Comparison of ENCODE assay signal across 8 mouse cellular contexts in the genomic region with DNA sequence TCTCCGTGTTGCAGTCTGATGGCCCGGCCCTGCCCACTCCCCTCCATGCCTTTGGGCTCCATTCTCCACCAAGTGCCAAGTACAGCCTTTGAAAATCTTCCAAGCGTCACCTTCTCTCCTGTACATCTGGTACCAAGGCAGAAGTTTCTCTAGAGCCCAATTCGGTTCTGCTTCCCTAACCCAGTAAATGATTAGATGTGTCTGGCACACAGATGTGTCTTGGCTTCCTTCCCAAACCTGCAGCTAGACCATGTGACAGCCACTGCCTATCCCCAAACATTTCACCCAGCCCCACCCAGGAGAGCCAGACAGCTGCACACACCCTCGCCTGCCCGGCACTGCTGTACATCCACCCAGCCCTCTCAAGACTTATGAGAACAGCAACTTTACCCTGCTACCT. TPM values are rescaled to one million over a fixed set of nuclear protein-coding genes. Genes with fewer than 3 reads are reported as not detected.
DNase-seq lines count a peak whose midpoint lies in the region; ATAC-seq lines count a peak whose summit lies in the region.

No protein-coding gene starts in this region.

- no peaks in the 10 kb centered on the region for H3K27me3 ChIP-seq in embryonic facial prominence, embryonic 12.5 days
- H3K27me3 ChIP-seq in embryonic facial prominence, embryonic 10.5 days (replicated peaks; ENCODE audit: low read depth, poor library complexity, severe bottlenecking) = no peaks in the 10 kb centered on the region
- no peaks in the 10 kb centered on the region for H3K27me3 ChIP-seq in kidney, embryonic 15.5 days
- no peaks in the 10 kb centered on the region for H3K27me3 ChIP-seq in neural tube, embryonic 14.5 days (ENCODE audit: control insufficient read depth, insufficient read depth, low read length)

- no peak for DNase-seq in embryonic facial prominence, embryonic 10.5 days (ENCODE audit: low spot score)
- DNase-seq in testis, postnatal 14 days (ENCODE audit: low spot score) = peak; percentile 45
- DNase-seq in testis, postnatal 10 days (ENCODE audit: low spot score) = no peak
- DNase-seq in yolk sac, embryonic 10.5 days (ENCODE audit: low spot score) = no peak
- no peak for DNase-seq in cerebellum, adult 9-10 months

- H3K9me3 ChIP-seq in embryonic facial prominence, embryonic 12.5 days = no peaks in the 10 kb centered on the region
- no peaks in the 10 kb centered on the region for H3K9me3 ChIP-seq in embryonic facial prominence, embryonic 10.5 days
- no peaks in the 10 kb centered on the region for H3K9me3 ChIP-seq in kidney, embryonic 15.5 days (replicated peaks)
- no peaks in the 10 kb centered on the region for H3K9me3 ChIP-seq in neural tube, embryonic 14.5 days (ENCODE audit: control insufficient read depth, low read length)

- peaks cover 15% of the 10 kb centered on the region for H3K4me1 ChIP-seq in embryonic facial prominence, embryonic 12.5 days
- H3K4me1 ChIP-seq in embryonic facial prominence, embryonic 10.5 days = peaks cover 20% of the 10 kb centered on the region
- peaks cover 25% of the 10 kb centered on the region for H3K4me1 ChIP-seq in kidney, embryonic 15.5 days
- peaks cover 3% of the 10 kb centered on the region; the same call in 1 of the 2 replicates for H3K4me1 ChIP-seq in neural tube, embryonic 14.5 days (ENCODE audit: control insufficient read depth, insufficient read depth, low read length)

- peak overlapping the region; percentile 42; the same call in 1 of the 2 replicates for H3K27ac ChIP-seq in embryonic facial prominence, embryonic 12.5 days
- H3K27ac ChIP-seq in embryonic facial prominence, embryonic 10.5 days (replicated peaks) = no peak overlapping the region
- peak overlapping the region; percentile 24 for H3K27ac ChIP-seq in kidney, embryonic 15.5 days
- H3K27ac ChIP-seq in neural tube, embryonic 14.5 days (ENCODE audit: low read depth, low read length) = 0 out of 2 replicates have a peak overlapping the region, but pooled peaks have one; percentile 5

- 57% methylated on average over 6 of the region's 6 CpGs for WGBS in embryonic facial prominence, embryonic 12.5 days
- WGBS in embryonic facial prominence, embryonic 10.5 days = 79% methylated on average over 6 of the region's 6 CpGs
- 57% methylated on average over 6 of the region's 6 CpGs for WGBS in kidney, embryonic 15.5 days
- 47% methylated on average over 6 of the region's 6 CpGs for WGBS in neural tube, embryonic 14.5 days

- ATAC-seq in embryonic facial prominence, embryonic 12.5 days (ENCODE audit: insufficient number of reproducible peaks, insufficient read depth, low FRiP score, low TSS enrichment) = peak; percentile 38; the same call in 1 of the 2 replicates
- ATAC-seq in kidney, embryonic 15.5 days (replicated peaks; ENCODE audit: low FRiP score) = peak; percentile 57; the same call in 1 of the 2 replicates
- peak; percentile 87 for ATAC-seq in neural tube, embryonic 14.5 days (ENCODE audit: low read depth)

- no peak overlapping the region for H3K9ac ChIP-seq in embryonic facial prominence, embryonic 12.5 days
- H3K9ac ChIP-seq in kidney, embryonic 15.5 days = no peak overlapping the region
- no peak overlapping the region for H3K9ac ChIP-seq in neural tube, embryonic 14.5 days (replicated peaks; ENCODE audit: low read depth, low read length)

- H3K4me3 ChIP-seq in embryonic facial prominence, embryonic 12.5 days = no peak overlapping the region
- H3K4me3 ChIP-seq in embryonic facial prominence, embryonic 10.5 days = no peak overlapping the region
- H3K4me3 ChIP-seq in kidney, embryonic 15.5 days (replicated peaks) = no peak overlapping the region
- H3K4me3 ChIP-seq in neural tube, embryonic 14.5 days (ENCODE audit: low read depth, low read length) = no peak overlapping the region

- 0 out of 2 replicates have a peak overlapping the region, but pooled peaks have one; percentile 5 for H3K4me2 ChIP-seq in embryonic facial prominence, embryonic 12.5 days (replicated peaks)
- H3K4me2 ChIP-seq in kidney, embryonic 15.5 days = no peak overlapping the region
- no peak overlapping the region for H3K4me2 ChIP-seq in neural tube, embryonic 14.5 days (ENCODE audit: low read depth, low read length)

- no peaks in the 10 kb centered on the region for H3K36me3 ChIP-seq in embryonic facial prominence, embryonic 12.5 days
- H3K36me3 ChIP-seq in embryonic facial prominence, embryonic 10.5 days (replicated peaks) = no peaks in the 10 kb centered on the region
- peaks cover 5% of the 10 kb centered on the region; the same call in 1 of the 2 replicates for H3K36me3 ChIP-seq in kidney, embryonic 15.5 days
- H3K36me3 ChIP-seq in neural tube, embryonic 14.5 days (ENCODE audit: control insufficient read depth, insufficient read depth, low read length) = no peaks in the 10 kb centered on the region

RNA-seq across cellular contexts. Expression of a gene that starts 8.0 kb away (rescaled TPM):
- polyA plus RNA-seq in embryonic facial prominence, embryonic 12.5 days (2016; fragmentation: Nextera tagmentation; extraction: Ambion mirVana) = 2.3 and 2.5 TPM in 2 replicates
- polyA plus RNA-seq in embryonic facial prominence, embryonic 10.5 days (2016; fragmentation: Nextera tagmentation; extraction: Ambion mirVana) = 1.6 and 2.4 TPM in 2 replicates
- polyA plus RNA-seq in kidney, embryonic 15.5 days (2015; fragmentation: Nextera tagmentation; extraction: Ambion mirVana) = 3.4 and 3.8 TPM in 2 replicates
- polyA plus RNA-seq in neural tube, embryonic 14.5 days (2014; fragmentation: Nextera tagmentation; extraction: Ambion mirVana) = 1.7 and 1.8 TPM in 2 replicates

RNA-seq across cellular contexts. Expression of a gene that starts 8.1 kb away (rescaled TPM):
- polyA plus RNA-seq in embryonic facial prominence, embryonic 12.5 days (2016; fragmentation: Nextera tagmentation; extraction: Ambion mirVana) = 23.6 and 24.7 TPM in 2 replicates
- 15.8 and 17.4 TPM in 2 replicates for polyA plus RNA-seq in embryonic facial prominence, embryonic 10.5 days (2016; fragmentation: Nextera tagmentation; extraction: Ambion mirVana)
- polyA plus RNA-seq in kidney, embryonic 15.5 days (2015; fragmentation: Nextera tagmentation; extraction: Ambion mirVana) = 27.8 and 32.1 TPM in 2 replicates
- polyA plus RNA-seq in neural tube, embryonic 14.5 days (2014; fragmentation: Nextera tagmentation; extraction: Ambion mirVana) = 16.2 and 17.7 TPM in 2 replicates

RNA-seq across cellular contexts. Expression of a gene that starts 23.0 kb away (rescaled TPM):
- 43.7 and 47.6 TPM in 2 replicates for polyA plus RNA-seq in embryonic facial prominence, embryonic 12.5 days (2016; fragmentation: Nextera tagmentation; extraction: Ambion mirVana)
- polyA plus RNA-seq in embryonic facial prominence, embryonic 10.5 days (2016; fragmentation: Nextera tagmentation; extraction: Ambion mirVana) = 32.7 and 38.1 TPM in 2 replicates
- 43.1 and 44.0 TPM in 2 replicates for polyA plus RNA-seq in kidney, embryonic 15.5 days (2015; fragmentation: Nextera tagmentation; extraction: Ambion mirVana)
- 81.8 and 93.5 TPM in 2 replicates for polyA plus RNA-seq in neural tube, embryonic 14.5 days (2014; fragmentation: Nextera tagmentation; extraction: Ambion mirVana)

RNA-seq across cellular contexts. Expression of a gene that starts 30.0 kb away (rescaled TPM):
- 91.7 and 92.0 TPM in 2 replicates for polyA plus RNA-seq in embryonic facial prominence, embryonic 12.5 days (2016; fragmentation: Nextera tagmentation; extraction: Ambion mirVana)
- polyA plus RNA-seq in embryonic facial prominence, embryonic 10.5 days (2016; fragmentation: Nextera tagmentation; extraction: Ambion mirVana) = 84.2 TPM in 2 replicates
- 107 and 118 TPM in 2 replicates for polyA plus RNA-seq in kidney, embryonic 15.5 days (2015; fragmentation: Nextera tagmentation; extraction: Ambion mirVana)
- 103 and 115 TPM in 2 replicates for polyA plus RNA-seq in neural tube, embryonic 14.5 days (2014; fragmentation: Nextera tagmentation; extraction: Ambion mirVana)

RNA-seq across cellular contexts. Expression of a gene that starts 39.2 kb away (rescaled TPM):
- polyA plus RNA-seq in embryonic facial prominence, embryonic 12.5 days (2016; fragmentation: Nextera tagmentation; extraction: Ambion mirVana) = 134 and 141 TPM in 2 replicates
- polyA plus RNA-seq in embryonic facial prominence, embryonic 10.5 days (2016; fragmentation: Nextera tagmentation; extraction: Ambion mirVana) = 260 and 276 TPM in 2 replicates
- polyA plus RNA-seq in kidney, embryonic 15.5 days (2015; fragmentation: Nextera tagmentation; extraction: Ambion mirVana) = 163 and 169 TPM in 2 replicates
- polyA plus RNA-seq in neural tube, embryonic 14.5 days (2014; fragmentation: Nextera tagmentation; extraction: Ambion mirVana) = 104 and 112 TPM in 2 replicates
